Mouse (Mus musculus) MEL (cell line): ENCODE measurements around the gene March10.

Experiments
- CTCF ChIP-seq, 3 experiments: IDR thresholded peaks in 2 of 3; conservative IDR thresholded peaks in 1 of 3; 2 replicates each; pipeline ENCODE4 v1.5.1; 2011 to 2012; ENCODE audit warnings: low read length in 3 of 3, low read depth in 2 of 3, mild to moderate bottlenecking in 2 of 3, improper control_type of control experiment in 1 of 3, inconsistent platforms in 1 of 3, mixed read lengths in 1 of 3, moderate library complexity in 1 of 3; ENCODE audit not compliant: control insufficient read depth in 1 of 3, insufficient read depth in 1 of 3, poor library complexity in 1 of 3, severe bottlenecking in 1 of 3
- E2F4 ChIP-seq: IDR thresholded peaks from 2 replicates; pipeline ENCODE4 v1.6.1; 2011; ENCODE audit warnings: low read depth, low read length, improper control_type of control experiment, borderline replicate concordance
- EP300 ChIP-seq, 2 experiments: IDR thresholded peaks; 2 replicates each; pipeline ENCODE4 v1.6.1; 2011; ENCODE audit warnings: improper control_type of control experiment in 2 of 2, low read length in 2 of 2, low read depth in 1 of 2, mild to moderate bottlenecking in 1 of 2
- GATA1 ChIP-seq: IDR thresholded peaks from 2 replicates; pipeline ENCODE4 v1.6.1; 2011; ENCODE audit warnings: low read depth, low read length, improper control_type of control experiment
- HCFC1 ChIP-seq: IDR thresholded peaks from 2 replicates; pipeline ENCODE4 v1.6.1; 2012; ENCODE audit warnings: low read depth, mild to moderate bottlenecking, inconsistent platforms, low read length, improper control_type of control experiment, moderate library complexity
- MAX ChIP-seq: IDR thresholded peaks from 2 replicates; pipeline ENCODE4 v1.6.1; 2011; ENCODE audit warnings: low read length, improper control_type of control experiment
- MYC ChIP-seq: IDR thresholded peaks from 2 replicates; pipeline ENCODE4 v1.6.1; 2011; ENCODE audit warnings: low read depth, mild to moderate bottlenecking, low read length, improper control_type of control experiment, moderate library complexity
- POLR2A ChIP-seq, 2 experiments: IDR thresholded peaks; 2 replicates each; pipeline ENCODE4 v1.6.1; 2011 to 2012; ENCODE audit warnings: low read length in 2 of 2, mild to moderate bottlenecking in 2 of 2, control low read depth in 1 of 2, improper control_type of control experiment in 1 of 2, low read depth in 1 of 2, moderate library complexity in 1 of 2; ENCODE audit not compliant: control insufficient read depth in 1 of 2, insufficient read depth in 1 of 2, poor library complexity in 1 of 2
- RCOR1 ChIP-seq: IDR thresholded peaks from 2 replicates; pipeline ENCODE4 v1.6.1; 2012; ENCODE audit warnings: low read depth, mild to moderate bottlenecking, inconsistent platforms, low read length, improper control_type of control experiment
- USF1 ChIP-seq: IDR thresholded peaks from 2 replicates; pipeline ENCODE4 v1.6.1; 2014; ENCODE audit warnings: low read depth, mild to moderate bottlenecking, inconsistent platforms, low read length, improper control_type of control experiment, moderate library complexity
- ZC3H11A ChIP-seq: IDR thresholded peaks from 2 replicates; pipeline ENCODE4 v1.6.1; 2012; ENCODE audit warnings: low read depth, mild to moderate bottlenecking, inconsistent platforms, low read length, improper control_type of control experiment

DNA sequence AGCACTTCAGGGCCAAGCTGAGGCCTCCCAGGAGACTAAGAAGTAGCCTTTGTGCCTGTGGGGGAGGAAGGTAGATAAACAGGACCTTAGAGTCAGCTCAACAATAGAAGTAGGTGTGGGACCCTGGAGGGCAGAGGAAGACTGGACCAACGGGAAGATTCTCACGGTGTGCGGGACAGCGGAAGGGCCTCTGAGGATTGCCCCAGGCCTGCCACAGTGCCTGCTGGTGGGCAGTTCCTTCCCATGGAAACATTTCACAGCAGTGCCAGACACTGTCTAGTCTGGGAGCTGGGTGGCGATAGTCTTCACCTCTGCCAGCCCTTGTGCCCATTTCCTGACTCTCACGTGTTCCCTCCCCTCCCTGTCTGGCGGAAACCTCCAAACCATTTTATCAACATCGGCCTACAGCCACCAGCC lies 12.6 kb upstream of the March10 start:
- TF ChIP-seq EP300 (IDR thresholded peaks at IDR 0.05; ENCODE audit: low read depth in 1 of 2, low read length in 2 of 2) = no peak
- no peak for TF ChIP-seq CTCF (IDR thresholded peaks at IDR 0.05 in 2 of 3, conservative IDR thresholded peaks at IDR 0.05 in 1 of 3; ENCODE audit: control insufficient read depth in 1 of 3, insufficient read depth in 1 of 3, low read depth in 2 of 3, low read length in 3 of 3, poor library complexity in 1 of 3, severe bottlenecking in 1 of 3)
- TF ChIP-seq ZC3H11A = no peak
- TF ChIP-seq MYC = no peak
- TF ChIP-seq HCFC1 = no peak
- no peak for TF ChIP-seq GATA1
- no peak for TF ChIP-seq POLR2A (IDR thresholded peaks at IDR 0.05; ENCODE audit: control insufficient read depth in 1 of 2, insufficient read depth in 1 of 2, low read depth in 1 of 2, low read length in 2 of 2, poor library complexity in 1 of 2)
- no peak for TF ChIP-seq RCOR1
- TF ChIP-seq MAX = no peak
- no peak for TF ChIP-seq USF1
- TF ChIP-seq E2F4 = no peak
